In the genomic region with DNA sequence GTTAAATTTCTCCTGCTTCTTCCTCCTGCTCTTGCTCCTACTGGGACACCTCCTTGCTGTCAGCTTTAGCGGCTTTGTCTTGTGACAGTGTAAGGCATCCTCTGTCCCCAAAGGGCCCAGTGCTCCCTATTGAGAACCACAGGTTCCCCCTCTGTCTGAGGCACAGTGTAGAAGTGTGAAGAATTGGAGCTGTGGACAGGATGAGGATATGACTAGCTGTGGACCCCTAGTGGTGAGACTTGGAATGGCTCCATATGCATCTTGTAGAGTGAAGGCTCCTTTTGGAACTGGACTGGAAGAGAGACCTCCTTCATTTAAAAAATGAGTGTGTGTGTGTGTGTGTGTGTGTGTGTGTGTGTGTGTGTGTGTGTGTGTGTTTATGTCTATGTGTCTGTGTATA, we compare ENCODE assay signal across 8 mouse cellular contexts. TPM values are rescaled to one million over a fixed set of nuclear protein-coding genes. Genes with fewer than 3 reads are reported as not detected.
DNase-seq lines count a peak whose midpoint lies in the region; ATAC-seq lines count a peak whose summit lies in the region.

No protein-coding gene starts in this region.

- ATAC-seq in liver, embryonic 15.5 days (ENCODE audit: insufficient read depth): peak; percentile 53; the same call in 1 of the 2 replicates
- peak; percentile 48; the same call in 1 of the 2 replicates for ATAC-seq in neutrophil, adult 5-6 weeks (ENCODE audit: extremely low read depth, insufficient number of reproducible peaks, low FRiP score, poor library complexity, severe bottlenecking)

- no peaks in the 10 kb centered on the region for H3K36me3 ChIP-seq in embryonic facial prominence, embryonic 10.5 days (replicated peaks)
- H3K36me3 ChIP-seq in heart, embryonic 10.5 days: no peaks in the 10 kb centered on the region
- H3K36me3 ChIP-seq in liver, embryonic 15.5 days (replicated peaks): no peaks in the 10 kb centered on the region

- H3K4me1 ChIP-seq in embryonic facial prominence, embryonic 10.5 days: peaks cover 3% of the 10 kb centered on the region; the same call in 1 of the 2 replicates
- H3K4me1 ChIP-seq in heart, embryonic 10.5 days: peaks cover 13% of the 10 kb centered on the region; the same call in 1 of the 2 replicates
- peaks cover 34% of the 10 kb centered on the region for H3K4me1 ChIP-seq in liver, embryonic 15.5 days (replicated peaks)

- H3K27ac ChIP-seq in embryonic facial prominence, embryonic 10.5 days (replicated peaks): no peak overlapping the region
- H3K27ac ChIP-seq in heart, embryonic 10.5 days: no peak overlapping the region
- H3K27ac ChIP-seq in liver, embryonic 15.5 days (replicated peaks): 0 out of 2 replicates have a peak overlapping the region, but pooled peaks have one; percentile 6

- H3K4me3 ChIP-seq in embryonic facial prominence, embryonic 10.5 days: no peak overlapping the region
- H3K4me3 ChIP-seq in heart, embryonic 10.5 days: no peak overlapping the region
- H3K4me3 ChIP-seq in liver, embryonic 15.5 days (replicated peaks): no peak overlapping the region

- peak; percentile 58 to 74 for DNase-seq in CD8-positive naive resting alpha-beta T cell, adult 2 months (ENCODE audit: low read depth in 2 of 2, low spot score in 2 of 2)
- peak; percentile 82 for DNase-seq in adrenal gland, postnatal 14 days
- peak; percentile 77 for DNase-seq in embryonic facial prominence, embryonic 10.5 days (ENCODE audit: low spot score)
- DNase-seq in heart, embryonic 10.5 days (ENCODE audit: low spot score): peak; percentile 89
- DNase-seq in kidney, postnatal 4 days: peak; percentile 82 to 86
- DNase-seq in testis, postnatal 14 days (ENCODE audit: low spot score): peak; percentile 56

- H3K9ac ChIP-seq in liver, embryonic 15.5 days: no peak overlapping the region

- H3K9me3 ChIP-seq in embryonic facial prominence, embryonic 10.5 days: no peaks in the 10 kb centered on the region; the same call in 1 of the 2 replicates
- no peaks in the 10 kb centered on the region for H3K9me3 ChIP-seq in heart, embryonic 10.5 days
- no peaks in the 10 kb centered on the region; the same call in 1 of the 2 replicates for H3K9me3 ChIP-seq in liver, embryonic 15.5 days (replicated peaks)

- no peak overlapping the region for H3K4me2 ChIP-seq in liver, embryonic 15.5 days

- H3K27me3 ChIP-seq in embryonic facial prominence, embryonic 10.5 days (replicated peaks; ENCODE audit: low read depth, poor library complexity, severe bottlenecking): peaks cover 5% of the 10 kb centered on the region; the same call in 1 of the 2 replicates
- H3K27me3 ChIP-seq in heart, embryonic 10.5 days (ENCODE audit: insufficient read depth, poor library complexity, severe bottlenecking): peaks cover 6% of the 10 kb centered on the region; the same call in 1 of the 2 replicates
- no peaks in the 10 kb centered on the region for H3K27me3 ChIP-seq in liver, embryonic 15.5 days

- 10% methylated on average over 1 of the region's 1 CpGs for WGBS in embryonic facial prominence, embryonic 10.5 days
- whole genome bisulfite sequencing in heart, embryonic 10.5 days: 10% methylated on average over 1 of the region's 1 CpGs
- 4% methylated on average over 1 of the region's 1 CpGs for WGBS in liver, embryonic 15.5 days (ENCODE audit: insufficient replicate concordance)

RNA-seq across cellular contexts. Expression of a gene that starts 6.6 kb away (rescaled TPM):
- not detected in 2 replicates for total RNA-seq in adrenal gland, postnatal 14 days (2021)
- not detected in 2 replicates for polyA plus RNA-seq in embryonic facial prominence, embryonic 10.5 days (2016; fragmentation: Nextera tagmentation; extraction: Ambion mirVana)
- polyA plus RNA-seq in heart, embryonic 10.5 days (2016; fragmentation: Nextera tagmentation; extraction: Ambion mirVana): not detected in 2 replicates
- polyA plus RNA-seq in liver, embryonic 15.5 days (2015; fragmentation: Nextera tagmentation; extraction: Ambion mirVana): not detected in 2 replicates
- total RNA-seq in neutrophil, adult 5-6 weeks (2017): not detected in 2 replicates

RNA-seq across cellular contexts. Expression of a gene that starts 9.4 kb away (rescaled TPM):
- not detected in 2 replicates for total RNA-seq in adrenal gland, postnatal 14 days (2021)
- 0.61 and 0.72 TPM in 2 replicates for polyA plus RNA-seq in embryonic facial prominence, embryonic 10.5 days (2016; fragmentation: Nextera tagmentation; extraction: Ambion mirVana)
- polyA plus RNA-seq in heart, embryonic 10.5 days (2016; fragmentation: Nextera tagmentation; extraction: Ambion mirVana): 0.39 and 0.72 TPM in 2 replicates
- polyA plus RNA-seq in liver, embryonic 15.5 days (2015; fragmentation: Nextera tagmentation; extraction: Ambion mirVana): 0.35 and 0.52 TPM in 2 replicates
- total RNA-seq in neutrophil, adult 5-6 weeks (2017): 1.9 TPM in 1 of 2 replicates, not detected in the other
